Mouse (Mus musculus) embryonic facial prominence, embryonic 11.5 days (tissue): ENCODE measurements at regions not wholly inside any gene's neighbourhood (a gene's known extent, or its start where the extent isn't known, plus 50 kb on each side); places are given as distances from the start of the nearest gene placed in this dataset.

Experiments used
- ATAC-seq: fragments of 200-750 bp; cut with Nextera tagmentation; replicated peaks from 2 replicates; pipeline ENCODE4 v1.8.0; 2017; ENCODE audit warnings: low read depth; ENCODE audit not compliant: insufficient number of reproducible peaks, low FRiP score, low TSS enrichment
- DNase-seq: peaks from one replicate; pipeline ENCODE4 v3.0.0-alpha.2; 2015; ENCODE audit warnings: low spot score
- H3K27ac ChIP-seq: fragments of 300-500 bp; sonication (generic); replicated peaks from 2 replicates; pipeline ENCODE4 v1.5.1; 2014; ENCODE audit warnings: mild to moderate bottlenecking, low read depth, low read length, control low read depth
- H3K27me3 ChIP-seq: fragments of 300-500 bp; sonication (generic); 2 replicates; pipeline ENCODE4 v1.6.1; 2014; ENCODE audit warnings: mild to moderate bottlenecking, low read length, moderate library complexity, mixed read lengths; ENCODE audit not compliant: control insufficient read depth, insufficient read depth
- H3K36me3 ChIP-seq: fragments of 300-500 bp; sonication (generic); replicated peaks from 2 replicates; pipeline ENCODE4 v1.6.1; 2014; ENCODE audit warnings: low read depth, mild to moderate bottlenecking, low read length, moderate library complexity, mixed read lengths; ENCODE audit not compliant: control insufficient read depth, insufficient read depth
- H3K4me1 ChIP-seq: fragments of 300-500 bp; sonication (generic); 2 replicates; pipeline ENCODE4 v1.6.1; 2014; ENCODE audit warnings: low read length, mixed read lengths; ENCODE audit not compliant: control insufficient read depth, insufficient read depth
- H3K4me2 ChIP-seq: fragments of 300-500 bp; sonication (generic); 2 replicates; pipeline ENCODE4 v1.6.1; 2014; ENCODE audit warnings: low read depth, mild to moderate bottlenecking, control low read depth, low read length, moderate library complexity
- H3K4me3 ChIP-seq: fragments of 300-500 bp; sonication (generic); 2 replicates; pipeline ENCODE4 v1.5.1; 2014; ENCODE audit warnings: low read depth, low read length, control low read depth
- H3K9ac ChIP-seq: fragments of 300-500 bp; sonication (generic); replicated peaks from 2 replicates; pipeline ENCODE4 v1.6.1; 2014; ENCODE audit warnings: mild to moderate bottlenecking, control low read depth, low read length
- H3K9me3 ChIP-seq: fragments of 300-500 bp; sonication (generic); replicated peaks from 2 replicates; pipeline ENCODE4 v1.6.1; 2016; ENCODE audit warnings: mild to moderate bottlenecking, low read length, inconsistent platforms, mixed read lengths; ENCODE audit not compliant: control insufficient read depth
- WGBS: fragments of 180-500 bp; shearing (Covaris S2); extraction: QIAGEN DNeasy Blood & Tissue Kit; methylation state at CpG from one replicate; pipeline ENCODE4 v1.1.7; 2014; 5-methylcytosine and 5-hydroxymethylcytosine counted together

- no peak overlapping the region for H3K9ac ChIP-seq
- H3K4me3 ChIP-seq = no peak overlapping the region
- no peaks in the 10 kb centered on the region for H3K27me3 ChIP-seq
- H3K36me3 ChIP-seq = no peaks in the 10 kb centered on the region
- no peak overlapping the region for H3K4me2 ChIP-seq
- no peaks in the 10 kb centered on the region for H3K9me3 ChIP-seq
- WGBS = 77% methylated on average over 7 of the region's 7 CpGs
- no peak for ATAC-seq
- no peaks in the 10 kb centered on the region for H3K4me1 ChIP-seq
- H3K27ac ChIP-seq = no peak overlapping the region
- DNase-seq = no peak
These were observed 53.0 kb upstream of the Fam3c start for GRCm38 (mm10) chr6:22408808-22409589.
